Mouse (Mus musculus) liver, adult (tissue): Measurements from ENCODE around the gene Fgf7.

Experiments used
- GATA4 ChIP-seq: IDR thresholded peaks from 2 replicates; pipeline ENCODE4 v1.6.1; 2014; ENCODE audit warnings: mild to moderate bottlenecking, low read length; ENCODE audit not compliant: insufficient replicate concordance

Fgf7 gene

DNA sequence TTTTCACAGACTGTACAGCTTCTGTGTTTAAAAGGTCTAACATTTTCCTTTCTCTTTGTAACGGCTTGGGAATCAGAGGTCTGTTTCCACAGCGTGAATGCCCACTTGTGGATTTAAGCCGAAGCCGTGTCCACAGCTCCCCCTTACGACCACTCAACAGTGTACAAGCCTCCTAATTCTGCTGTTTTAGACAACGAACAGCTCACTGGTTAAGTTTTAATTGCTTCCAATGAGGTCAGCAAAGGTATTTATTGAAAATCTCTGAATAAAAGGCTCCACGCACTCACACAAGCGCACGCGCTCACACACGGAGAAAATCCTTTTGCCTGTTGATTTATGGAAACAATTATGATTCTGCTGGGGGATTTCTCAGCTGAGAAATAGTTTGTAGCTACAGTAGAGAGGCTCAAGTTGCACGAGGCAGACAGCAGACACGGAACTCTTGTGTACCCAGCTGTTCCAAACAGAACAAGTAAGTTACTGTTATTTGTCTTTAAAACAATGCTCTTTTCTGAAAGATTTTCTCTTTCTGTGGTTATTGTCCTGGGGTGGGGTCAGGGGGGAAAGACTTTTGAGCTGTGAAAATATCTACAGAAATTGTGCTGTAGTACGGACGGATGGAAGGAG lies at the start of gene Fgf7:
TSS of gene Fgf7 (plus strand) at position 280 of the 627 bp plus-strand sequence.
- no peak for TF ChIP-seq GATA4

DNA sequence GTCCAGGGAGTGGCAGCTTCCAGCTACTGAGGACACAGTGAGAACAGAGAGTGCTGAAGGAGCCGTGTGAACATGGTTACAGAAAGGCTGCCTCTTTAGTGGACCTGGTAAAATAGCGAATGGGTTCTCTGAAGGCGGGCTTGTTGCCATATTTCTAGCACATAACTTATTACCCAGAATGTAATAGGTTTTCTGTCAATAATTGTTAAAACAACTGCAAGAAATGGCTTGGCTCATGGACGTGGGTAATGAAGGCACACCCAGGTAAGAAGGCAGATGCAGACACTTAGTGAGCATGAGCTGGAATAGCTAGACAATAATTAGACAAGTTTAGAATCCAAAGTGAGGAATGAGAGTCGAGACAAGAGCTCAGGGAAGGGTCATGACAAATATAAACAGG lies 32.2 kb upstream of the Fgf7 start:
- no peak for TF ChIP-seq GATA4

DNA sequence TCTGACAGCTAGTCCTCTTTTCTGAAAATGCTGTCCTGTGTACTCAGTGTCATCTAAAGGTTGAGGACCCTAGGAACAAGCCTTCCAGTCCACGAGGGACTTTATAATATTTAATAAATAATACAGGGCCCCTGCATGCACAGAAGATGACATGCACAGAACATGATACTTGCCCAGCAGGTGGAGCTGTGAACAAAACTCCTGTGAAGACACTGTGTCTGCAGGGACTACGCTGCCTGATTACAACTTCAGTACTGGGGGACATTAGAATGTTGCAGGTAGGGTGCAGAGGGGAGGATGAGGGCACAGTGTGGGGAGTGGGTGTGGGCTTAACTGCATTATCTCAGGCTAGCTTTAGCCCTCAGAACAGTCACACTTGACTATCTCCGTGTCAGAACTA lies 28.4 kb upstream of the Fgf7 start:
- no peak for TF ChIP-seq GATA4

- TF ChIP-seq GATA4: no peak
These were observed 27.7 kb upstream of the Fgf7 start for GRCm38 (mm10) chr2:126006742-126007141.

DNA sequence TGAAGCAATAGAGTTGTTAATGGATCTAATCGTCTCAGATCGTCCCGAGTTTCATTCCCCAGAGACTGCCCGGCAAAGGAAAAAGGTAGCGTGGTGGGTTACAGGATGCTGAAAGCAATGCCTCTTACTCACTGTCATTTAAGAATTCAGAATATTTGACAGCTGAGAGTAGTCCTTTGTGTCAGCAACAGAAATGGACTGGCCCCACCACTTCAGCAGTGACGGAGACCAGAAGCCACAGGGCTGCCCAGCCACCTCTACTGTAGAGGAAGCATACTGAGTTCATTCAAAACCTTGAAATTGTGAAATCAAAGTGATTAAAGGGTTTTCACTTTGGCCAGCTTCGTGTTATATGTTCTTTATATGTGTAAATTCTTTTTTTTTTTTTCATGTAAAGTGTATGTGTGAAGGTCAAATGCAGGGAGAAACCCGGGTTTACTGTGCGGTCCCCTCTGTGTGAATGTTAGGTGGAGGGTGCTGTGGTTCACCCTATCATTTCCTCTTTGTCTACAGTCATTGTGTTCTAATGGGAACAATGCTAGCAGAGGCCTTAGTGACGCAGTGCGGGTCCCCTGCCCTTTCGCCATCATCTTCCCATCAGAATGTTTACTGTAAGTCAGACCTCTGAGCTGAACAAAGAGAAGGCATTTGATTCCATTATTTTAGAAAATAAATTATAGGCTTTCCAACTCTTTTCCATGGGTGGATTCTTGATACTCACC lies 19.3 kb upstream of the Fgf7 start:
- TF ChIP-seq GATA4: no peak

DNA sequence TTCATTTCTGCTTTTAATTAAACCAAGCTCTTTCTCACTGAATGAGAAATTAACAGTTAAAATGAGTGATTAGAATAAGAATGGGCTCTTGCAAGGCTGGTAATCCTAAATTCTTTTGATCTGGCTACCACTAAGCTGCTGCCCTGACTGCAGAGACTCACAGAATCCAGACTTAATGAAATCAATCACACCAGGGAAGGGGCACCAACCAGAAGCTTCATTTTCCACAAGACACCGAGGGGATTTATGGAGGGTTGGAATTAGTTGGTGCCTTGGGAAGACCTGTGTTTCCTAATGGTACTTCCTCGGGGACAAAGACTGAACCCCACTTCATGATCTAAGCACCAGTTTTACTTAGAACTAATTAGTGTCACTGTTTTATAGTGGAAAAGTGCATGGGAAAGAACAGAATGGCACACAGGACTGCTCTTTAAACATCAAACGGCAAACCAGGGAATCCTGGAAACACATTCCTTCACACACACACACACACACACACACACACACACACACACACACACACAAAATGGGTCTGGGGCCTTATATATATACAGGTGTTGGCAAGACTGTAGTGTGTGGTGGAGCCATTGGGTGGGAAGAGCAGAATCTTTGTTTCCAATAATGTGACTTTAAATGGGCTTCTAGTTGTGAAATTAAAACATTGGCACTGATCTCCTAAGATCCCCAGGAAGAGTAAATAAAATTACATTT lies 18.5 kb upstream of the Fgf7 start:
- TF ChIP-seq GATA4: no peak

DNA sequence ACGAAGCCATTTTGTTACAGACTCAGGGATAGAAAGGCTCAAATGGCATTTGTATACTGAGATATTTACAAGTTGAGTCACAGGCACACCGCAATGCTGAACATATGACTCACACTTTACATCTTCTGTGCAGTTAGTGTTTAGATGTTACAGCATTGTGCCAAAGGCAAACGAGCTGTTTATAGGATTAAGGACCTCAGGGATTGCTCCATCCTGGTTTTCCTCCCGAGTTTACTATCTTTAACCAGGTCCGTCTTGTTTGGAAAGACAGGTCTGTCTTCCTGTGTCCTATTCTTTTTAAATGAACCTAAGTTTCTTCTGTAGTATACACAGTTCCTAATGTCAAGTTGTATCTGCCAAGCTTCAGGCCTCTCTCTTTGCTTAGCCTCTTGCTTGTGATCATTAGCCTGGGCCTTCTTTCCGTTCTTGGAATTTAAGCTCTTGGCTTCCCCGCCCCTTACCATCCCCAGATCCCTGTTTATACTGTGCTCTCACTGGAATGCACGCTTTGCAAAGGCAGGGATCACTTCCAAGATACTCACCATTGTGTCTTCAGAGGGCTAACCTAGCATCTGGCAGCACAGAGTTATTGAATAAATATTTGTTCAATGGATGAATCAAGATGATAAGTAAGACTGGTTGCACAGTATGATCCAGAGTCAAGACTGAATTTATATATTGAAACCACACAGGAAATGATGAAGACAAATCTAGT lies 3.1 kb upstream of the Fgf7 start:
- TF ChIP-seq GATA4: no peak

DNA sequence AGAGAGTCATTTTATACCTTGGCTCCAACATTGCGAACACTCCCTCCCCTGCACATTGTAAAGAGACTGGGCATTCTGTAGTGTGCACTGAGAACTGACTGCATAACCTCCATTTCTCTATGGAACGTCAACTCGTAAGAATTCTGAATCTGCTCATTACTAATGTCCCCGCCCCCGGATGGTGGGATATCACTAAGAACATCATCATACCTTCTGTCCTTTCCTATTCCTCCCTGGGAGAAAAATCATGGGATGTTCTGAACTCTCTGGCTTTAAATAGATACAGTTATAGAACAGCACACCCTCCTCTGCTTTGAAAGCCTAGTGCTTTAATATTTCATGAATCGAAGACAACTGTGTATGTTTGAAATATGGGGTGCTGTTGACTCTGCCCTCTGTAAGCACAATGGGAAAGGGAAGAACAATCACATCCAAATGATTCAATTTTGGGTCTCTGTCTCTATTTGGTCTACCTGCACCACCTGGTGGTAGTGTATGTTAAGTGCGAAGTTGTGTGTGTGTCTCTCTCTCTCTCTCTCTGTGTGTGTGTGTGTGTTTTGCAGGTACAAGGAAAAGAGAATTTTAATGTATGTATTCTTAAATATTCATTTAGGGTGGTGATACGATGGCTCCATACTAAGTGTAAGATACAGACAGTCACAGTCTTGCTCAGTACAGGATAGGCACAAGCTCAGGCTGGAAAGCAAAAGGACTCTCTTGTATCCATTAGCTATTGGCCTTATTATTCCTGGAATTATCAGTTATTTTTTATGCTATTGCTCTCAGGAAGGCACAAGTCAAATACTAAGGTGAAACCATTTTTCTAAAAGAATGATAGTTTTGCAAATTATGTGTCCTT lies 1.1 kb upstream of the Fgf7 start:
- no peak for TF ChIP-seq GATA4

DNA sequence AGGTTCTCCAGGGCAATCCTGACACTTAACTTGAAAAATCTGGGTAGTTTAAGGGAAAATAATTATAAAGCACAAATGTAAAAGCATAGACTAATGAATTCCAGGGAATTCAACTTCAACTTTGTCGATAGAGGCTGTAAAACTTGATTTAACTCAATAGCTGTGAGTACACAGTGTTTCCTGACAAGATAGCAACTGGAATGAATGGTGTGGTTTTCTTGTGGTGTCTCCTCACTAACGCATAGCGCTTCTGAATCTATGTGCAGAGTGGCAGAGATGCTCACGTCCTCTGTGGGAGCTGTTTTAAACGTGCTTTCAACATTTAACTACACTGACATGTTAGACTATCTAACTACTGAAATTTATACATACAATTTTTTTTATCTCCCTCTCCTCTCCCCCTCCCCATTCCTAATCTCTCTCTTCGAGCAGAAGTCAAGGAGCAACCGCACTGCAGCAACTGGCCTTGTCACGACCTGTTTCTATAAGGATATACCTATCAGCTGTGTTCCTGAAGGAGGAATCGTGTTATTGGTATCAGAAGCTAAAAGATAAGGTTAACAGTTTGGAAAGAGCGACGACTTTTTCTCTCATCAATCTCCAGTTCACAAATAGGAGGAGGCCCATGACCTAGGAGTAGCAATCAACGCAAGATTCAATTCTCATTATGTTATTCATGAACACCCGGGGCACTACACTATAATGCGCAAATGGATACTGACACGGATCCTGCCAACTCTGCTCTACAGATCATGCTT lies 734 bp downstream of the Fgf7 start:
- TF ChIP-seq GATA4: no peak

- no peak for TF ChIP-seq GATA4
These were observed 1.7 kb downstream of the Fgf7 start for GRCm38 (mm10) chr2:126036121-126036520.

DNA sequence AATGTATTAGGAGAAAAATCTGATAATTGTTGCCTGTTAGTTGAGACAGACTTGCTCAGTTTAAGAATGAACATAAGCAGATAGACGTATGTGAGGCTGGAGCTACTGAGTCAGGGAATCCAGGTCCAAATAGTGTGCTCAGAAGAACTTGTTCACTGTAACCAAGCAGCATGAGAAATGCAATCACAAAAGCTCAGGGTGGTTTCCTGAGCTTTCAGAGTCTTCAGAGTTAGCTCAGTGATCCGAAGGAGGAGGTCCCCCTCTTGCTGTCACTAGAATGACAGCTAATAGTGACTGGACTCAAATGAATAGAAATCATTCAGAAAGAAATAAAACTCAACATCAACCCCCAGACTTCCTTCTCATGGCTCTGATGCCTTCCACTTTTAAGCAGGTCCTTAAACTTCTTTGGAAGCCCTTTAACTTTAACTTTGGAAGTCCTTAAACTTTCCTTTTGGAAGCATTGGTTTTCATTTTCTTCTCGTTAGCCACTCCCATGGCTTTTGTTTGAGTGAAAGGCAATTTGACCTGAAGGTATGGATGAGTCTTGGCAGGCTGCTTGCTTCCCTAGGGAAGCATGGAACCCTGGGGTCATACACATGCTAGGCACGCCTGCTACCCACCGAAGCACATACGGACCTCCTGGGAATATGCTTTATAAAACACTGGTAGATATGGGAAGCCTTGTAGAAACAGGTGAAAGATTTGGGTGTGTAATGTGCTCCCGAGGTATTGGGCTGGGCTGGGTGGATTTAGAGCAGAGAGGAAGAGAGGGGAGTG lies 4.0 kb downstream of the Fgf7 start:
- no peak for TF ChIP-seq GATA4

DNA sequence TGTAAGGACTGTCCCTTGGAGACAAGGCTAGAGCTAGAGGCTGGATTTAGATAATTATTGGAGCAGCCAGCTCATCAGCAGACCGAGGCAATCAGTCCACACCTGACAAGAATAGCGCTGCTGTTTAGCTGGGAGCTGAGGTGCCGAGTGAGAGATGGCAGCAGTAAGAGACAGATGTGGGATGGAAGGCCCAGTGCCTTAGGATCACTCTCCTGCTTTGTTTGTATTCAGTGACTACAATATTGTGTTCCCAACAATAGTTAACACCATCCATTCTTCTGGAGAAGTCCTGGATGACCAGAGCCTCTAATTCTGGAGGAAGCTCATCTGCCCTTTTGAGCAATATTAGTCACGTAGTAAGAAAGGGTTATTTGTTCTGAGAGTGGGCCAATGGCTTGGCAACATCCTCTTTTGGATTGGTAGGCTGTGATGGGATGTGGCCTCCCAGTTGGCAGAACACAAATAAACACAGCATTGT lies 5.0 kb downstream of the Fgf7 start:
- no peak for TF ChIP-seq GATA4

DNA sequence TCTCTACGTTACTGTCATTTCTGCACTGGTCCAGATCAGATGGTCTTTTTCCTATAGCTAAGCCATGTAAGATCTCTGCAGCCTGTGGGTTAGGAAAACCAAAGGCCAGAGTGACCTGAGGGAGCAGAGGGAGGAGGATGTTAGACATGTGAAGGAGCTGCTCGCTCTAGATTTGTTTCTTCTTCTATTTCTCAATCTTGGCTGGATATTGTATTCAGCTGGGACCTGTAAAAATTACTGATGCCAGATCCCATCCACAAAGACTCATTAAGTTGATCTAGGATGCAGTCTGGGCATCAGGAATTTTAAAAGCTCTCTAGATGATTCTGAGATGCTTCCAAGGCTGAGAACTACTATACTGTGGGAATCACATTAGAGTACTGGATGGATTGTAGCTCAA lies 6.2 kb downstream of the Fgf7 start:
- no peak for TF ChIP-seq GATA4

GRCm38 (mm10) chr2:126041237-126041636 lies 6.8 kb downstream of the Fgf7 start:
- TF ChIP-seq GATA4: no peak

DNA sequence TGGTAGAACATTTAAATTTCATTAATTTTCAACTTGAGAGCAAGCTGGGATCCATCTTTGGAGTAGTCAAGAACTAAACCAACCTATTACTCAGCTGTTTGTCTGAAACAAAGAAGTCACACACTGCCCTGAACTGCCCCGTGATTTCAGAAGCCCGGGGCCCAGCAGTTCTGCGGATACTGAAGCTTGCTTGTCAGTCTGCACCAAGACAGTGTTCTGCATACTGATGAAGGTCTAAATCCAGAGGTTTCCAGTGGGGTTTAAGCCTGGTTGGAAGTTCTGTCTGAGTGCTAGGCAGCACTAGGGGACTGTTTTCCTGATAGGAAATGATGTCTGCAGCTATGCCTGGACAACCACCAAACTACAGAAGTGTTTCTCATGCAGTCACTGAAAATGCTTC lies 8.2 kb downstream of the Fgf7 start:
- TF ChIP-seq GATA4: no peak
